Mouse (Mus musculus) testis, adult 2 months (tissue): Measurements from ENCODE around the gene Capzb. TPM values are rescaled to one million over a fixed set of nuclear protein-coding genes. Genes with fewer than 3 reads are reported as not detected.

ENCODE experiments used
- H3K27ac ChIP-seq: fragments of 200-500 bp; 2 replicates; pipeline ENCODE4 v1.5.1; 2012; ENCODE audit warnings: low read depth, low read length; ENCODE audit not compliant: control insufficient read depth, insufficient read depth
- H3K27me3 ChIP-seq: fragments of 200-500 bp; 2 replicates; pipeline ENCODE4 v1.6.1; 2012; ENCODE audit warnings: mild to moderate bottlenecking, low read length, moderate library complexity; ENCODE audit not compliant: control insufficient read depth, insufficient read depth
- H3K36me3 ChIP-seq: fragments of 200-500 bp; 2 replicates; pipeline ENCODE4 v1.6.1; 2012; ENCODE audit warnings: mild to moderate bottlenecking, low read length; ENCODE audit not compliant: control insufficient read depth, insufficient read depth
- H3K4me1 ChIP-seq: fragments of 200-500 bp; 2 replicates; pipeline ENCODE4 v1.6.1; 2012; ENCODE audit warnings: low read length; ENCODE audit not compliant: control insufficient read depth, insufficient read depth
- H3K4me3 ChIP-seq: fragments of 200-500 bp; 2 replicates; pipeline ENCODE4 v1.5.1; 2012; ENCODE audit warnings: low read depth, mild to moderate bottlenecking, low read length, moderate library complexity, mixed read lengths; ENCODE audit not compliant: control insufficient read depth
- CTCF ChIP-seq: fragments of 200-500 bp; IDR thresholded peaks from 2 replicates; pipeline ENCODE4 v1.5.1; 2012; ENCODE audit warnings: low read depth, mild to moderate bottlenecking, inconsistent platforms, low read length, moderate library complexity; ENCODE audit not compliant: control insufficient read depth, insufficient read depth, insufficient replicate concordance
- POLR2A ChIP-seq: fragments of 200-500 bp; IDR thresholded peaks from 2 replicates; pipeline ENCODE4 v1.6.1; 2012; ENCODE audit warnings: low read depth, mild to moderate bottlenecking, inconsistent platforms, low read length, moderate library complexity; ENCODE audit not compliant: control insufficient read depth
- polyA plus RNA-seq: library from polyadenylated mRNA; depleted of rRNA; stranded (reverse); fragments of >200 nt; gene quantifications from 2 replicates; pipeline ENCODE4 v1.2.3, GENCODE M21; 2012

The Capzb gene
- polyA plus RNA-seq, 1 experiment, result 286 TPM

DNA sequence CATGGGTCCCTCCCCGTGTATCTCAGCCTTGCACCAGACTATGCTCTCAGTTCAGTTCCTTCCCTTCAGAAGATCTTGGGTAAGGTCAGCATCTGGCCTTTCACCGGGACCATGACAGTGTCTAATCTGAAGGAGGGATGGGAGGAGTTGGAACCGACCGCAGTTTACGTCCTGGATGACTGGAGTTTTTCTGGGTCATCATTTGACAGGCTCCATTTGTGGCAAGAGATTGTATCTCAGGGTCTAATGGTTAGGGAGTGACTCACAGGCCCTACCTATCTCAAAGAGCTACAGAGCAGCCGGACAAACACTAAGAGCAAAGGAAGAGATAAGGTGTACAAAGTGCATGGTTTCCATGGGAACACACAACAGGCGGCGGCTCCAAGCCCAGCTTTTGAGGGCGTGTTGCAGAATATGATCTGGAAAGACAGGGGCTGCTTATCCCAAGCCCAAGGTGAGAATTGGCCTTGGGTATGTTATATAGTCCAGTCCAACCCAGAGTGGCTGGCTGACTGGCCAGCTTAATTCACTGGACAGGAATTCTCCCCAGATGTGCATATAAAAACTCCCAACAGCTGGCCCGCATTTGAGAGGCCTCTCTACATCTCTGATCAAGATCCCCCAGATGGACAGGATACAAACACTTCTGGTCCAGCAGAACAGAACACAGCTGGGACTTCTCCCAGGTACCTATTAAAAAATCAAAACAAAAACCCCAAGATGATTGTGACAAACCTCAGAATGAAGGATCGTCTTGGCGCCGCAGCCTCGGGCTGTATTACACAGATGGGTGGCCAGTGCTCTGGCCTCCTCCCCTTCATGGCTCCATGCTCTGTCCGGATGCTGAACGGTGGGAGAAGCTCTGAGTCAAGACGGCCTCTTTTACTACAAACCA is 12.7 kb upstream of the Capzb start:
- no peak for TF ChIP-seq POLR2A
- TF ChIP-seq CTCF, result no peak
- no peaks in the 10 kb centered on the region for H3K36me3 ChIP-seq
- H3K4me1 ChIP-seq, result peaks cover 4% of the 10 kb centered on the region; the same call in 1 of the 2 replicates
- no peak overlapping the region for H3K27ac ChIP-seq
- H3K27me3 ChIP-seq, result no peaks in the 10 kb centered on the region
- H3K4me3 ChIP-seq, result no peak overlapping the region

GRCm38 (mm10) chr4:139182511-139182910 is 10.2 kb upstream of the Capzb start:
- no peak overlapping the region for H3K4me3 ChIP-seq
- no peaks in the 10 kb centered on the region for H3K36me3 ChIP-seq
- H3K4me1 ChIP-seq, result peaks cover 4% of the 10 kb centered on the region; the same call in 1 of the 2 replicates
- no peak for TF ChIP-seq POLR2A
- no peak for TF ChIP-seq CTCF
- no peaks in the 10 kb centered on the region for H3K27me3 ChIP-seq
- no peak overlapping the region for H3K27ac ChIP-seq

GRCm38 (mm10) chr4:139185766-139186442 is 6.8 kb upstream of the Capzb start:
- peaks cover 8% of the 10 kb centered on the region for H3K4me1 ChIP-seq
- TF ChIP-seq CTCF, result no peak
- no peak for TF ChIP-seq POLR2A
- no peaks in the 10 kb centered on the region for H3K36me3 ChIP-seq
- no peak overlapping the region for H3K4me3 ChIP-seq
- H3K27ac ChIP-seq, result no peak overlapping the region
- H3K27me3 ChIP-seq, result no peaks in the 10 kb centered on the region

GRCm38 (mm10) chr4:139187930-139188329 is 4.8 kb upstream of the Capzb start:
- H3K4me3 ChIP-seq, result no peak overlapping the region

GRCm38 (mm10) chr4:139191605-139192498 is 847 bp upstream of the Capzb start:
- peak overlapping the region; percentile 98 for H3K27ac ChIP-seq
- no peaks in the 10 kb centered on the region for H3K36me3 ChIP-seq
- H3K4me3 ChIP-seq, result peak overlapping the region; percentile 98
- no peaks in the 10 kb centered on the region for H3K27me3 ChIP-seq
- H3K4me1 ChIP-seq, result peaks cover 15% of the 10 kb centered on the region
- TF ChIP-seq POLR2A (no peak), CTCF (no peak)

More at GRCm38 (mm10) chr4:139187930-139188329, 4.8 kb upstream of the Capzb start:
- no peaks in the 10 kb centered on the region for H3K36me3 ChIP-seq
- TF ChIP-seq POLR2A (no peak), CTCF (no peak)
- H3K27ac ChIP-seq, result no peak overlapping the region
- H3K4me1 ChIP-seq, result peaks cover 5% of the 10 kb centered on the region
- no peaks in the 10 kb centered on the region for H3K27me3 ChIP-seq

DNA sequence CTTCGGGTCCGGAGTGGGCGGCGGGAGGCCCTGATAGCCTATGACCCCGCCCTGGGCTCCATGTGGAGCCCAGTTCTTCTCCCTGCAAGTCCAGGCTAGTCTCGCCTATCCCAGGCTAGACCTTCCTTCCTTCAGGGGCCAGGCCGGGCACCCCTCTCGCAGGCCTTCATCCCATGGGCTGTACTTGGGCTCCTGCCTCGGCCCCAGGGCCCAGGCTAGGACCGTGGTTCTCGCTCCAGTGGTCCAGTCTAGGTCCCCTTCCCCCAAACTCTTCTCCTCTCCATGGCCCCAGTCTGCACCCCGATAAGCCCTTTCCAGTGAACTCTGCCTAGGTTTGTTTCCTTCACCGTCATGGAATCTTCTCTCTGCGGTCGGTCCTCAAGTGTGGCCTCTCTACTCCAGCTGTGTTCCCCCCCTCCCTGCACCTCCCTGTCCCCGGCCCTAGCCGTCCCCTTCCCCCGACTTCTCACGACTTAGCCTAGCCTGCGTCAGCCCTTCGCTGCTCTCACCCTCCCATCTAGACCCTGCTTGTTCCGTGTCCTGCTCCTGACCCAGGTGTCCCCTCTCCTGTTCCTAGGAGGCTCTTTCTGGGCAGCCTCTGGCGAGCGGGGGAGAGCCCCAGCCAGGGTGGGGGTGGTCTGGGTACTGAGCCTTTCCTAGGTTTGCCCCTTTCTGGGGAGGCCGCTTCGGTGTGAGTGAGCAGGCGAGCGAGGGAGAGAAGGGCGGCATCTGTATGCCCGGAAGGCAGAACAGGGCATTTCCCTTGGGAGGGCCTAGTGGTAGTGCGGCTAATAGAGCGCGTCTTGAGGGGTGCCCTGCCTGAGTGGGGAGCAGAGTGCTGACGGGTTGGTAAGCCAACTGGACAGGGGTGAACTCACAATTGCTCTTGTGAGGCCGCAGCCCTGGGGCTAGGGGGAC is 736 bp downstream of the Capzb start:
- TF ChIP-seq CTCF, result no peak
- peak; percentile 77 for TF ChIP-seq POLR2A
- Histone ChIP-seq H3K36me3 (no peaks in the 10 kb centered on the region), H3K27ac (peak overlapping the region; percentile 88), H3K4me1 (peaks cover 21% of the 10 kb centered on the region), H3K4me3 (peak overlapping the region; percentile 98), H3K27me3 (no peaks in the 10 kb centered on the region)
